Mouse (Mus musculus) central nervous system, embryonic 11.5 days (tissue): Measurements from ENCODE around the gene Ypel1. TPM values are rescaled to one million over a fixed set of nuclear protein-coding genes. Genes with fewer than 3 reads are reported as not detected.

ENCODE experiments used
- polyA plus RNA-seq: library from polyadenylated mRNA; depleted of rRNA; stranded (reverse); fragments of >200 nt; gene quantifications from 2 replicates; pipeline ENCODE4 v1.2.3, GENCODE M21; 2012; rRNA removed

The Ypel1 gene
- 34.7 and 48.8 TPM in 2 replicates for polyA plus RNA-seq

DNA sequence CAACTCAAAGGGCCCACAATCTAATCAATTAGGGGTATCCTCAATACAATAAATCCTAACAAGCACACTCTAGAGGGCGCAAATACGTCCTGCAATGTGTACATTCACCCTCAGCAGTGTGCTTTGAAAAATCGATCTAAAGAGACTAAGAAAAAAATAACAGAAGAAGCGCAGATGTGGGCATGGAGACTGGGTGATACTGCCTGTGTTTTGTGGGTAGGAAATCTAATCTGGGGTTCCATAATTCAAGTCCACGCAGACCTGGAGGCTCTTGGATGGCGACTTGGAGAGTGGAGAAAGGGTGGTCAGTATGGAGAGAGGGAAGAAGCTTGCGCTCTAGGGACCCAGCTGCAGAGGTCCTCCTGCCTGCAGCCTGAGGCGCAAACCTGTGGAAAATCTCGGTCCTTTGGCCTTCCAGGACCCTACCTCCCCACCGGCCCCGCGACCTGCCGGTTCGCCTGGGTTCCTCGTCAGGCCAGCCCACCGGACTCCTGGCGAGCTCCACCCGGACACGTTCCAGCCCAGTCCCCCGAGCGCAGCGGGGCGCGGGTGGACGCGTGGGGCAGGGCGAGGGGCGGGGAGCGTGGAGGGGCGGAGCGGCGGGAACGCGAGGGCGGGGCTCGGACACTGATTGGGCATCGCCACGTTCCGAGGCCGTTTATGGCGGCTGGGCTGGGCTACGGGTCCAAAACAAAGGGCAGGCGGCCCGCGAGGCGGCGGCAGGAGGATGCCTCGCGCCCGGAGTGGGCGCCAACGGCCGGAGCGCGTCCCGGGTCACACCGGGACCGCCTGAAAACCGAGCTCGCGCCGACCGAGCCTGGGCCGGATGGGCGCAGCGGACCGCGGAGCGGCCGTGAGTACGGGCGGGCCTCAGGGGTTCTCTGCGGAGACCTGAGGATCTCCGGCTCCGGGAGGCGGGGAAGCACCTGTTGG is at the start of gene Ypel1:
TSS of gene Ypel1 (plus strand) at position 186 of the 933 bp plus-strand sequence.

GRCm38 (mm10) chr16:17110771-17111743 is 41.6 kb downstream of the Ypel1 start, which contains the start of gene Ppil2:
Gene Ppil2, minus strand, starts transcription at chr16:17111257.

DNA sequence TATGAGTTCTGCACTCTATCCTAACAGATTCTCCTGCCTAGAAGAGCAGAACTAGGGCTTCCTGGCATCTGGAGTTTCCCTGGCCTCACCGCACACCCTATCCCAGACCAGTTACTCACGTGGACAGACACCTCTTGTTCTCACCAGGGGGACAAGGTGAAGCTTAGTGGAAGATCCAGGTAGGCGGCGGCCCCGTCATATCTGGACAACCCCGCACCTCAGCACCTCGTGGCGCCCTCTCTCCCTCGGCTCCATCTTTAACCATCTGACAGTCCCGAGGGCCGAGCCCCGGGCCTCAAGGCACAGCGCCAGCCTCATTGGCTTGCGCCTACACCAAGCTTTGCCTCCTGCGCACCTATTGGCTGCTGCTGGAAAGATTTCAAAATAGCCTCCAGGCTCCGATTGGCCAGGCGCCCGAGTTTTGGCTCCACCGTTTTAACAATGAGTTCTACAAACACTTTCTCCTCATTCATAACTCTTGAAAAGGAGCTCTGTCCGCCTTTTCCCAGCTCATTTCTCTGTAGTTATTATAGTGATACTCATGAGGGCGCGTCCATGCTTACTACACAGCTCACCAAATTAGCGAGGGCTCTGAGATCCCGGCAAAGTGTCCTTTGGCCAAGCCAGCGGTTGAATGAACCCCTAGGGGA is 55.5 kb downstream of the Ypel1 start, which contains the start of gene 2610318N02Rik:
TSS of gene 2610318N02Rik (minus strand) at position 297 of the 650 bp plus-strand sequence.

DNA sequence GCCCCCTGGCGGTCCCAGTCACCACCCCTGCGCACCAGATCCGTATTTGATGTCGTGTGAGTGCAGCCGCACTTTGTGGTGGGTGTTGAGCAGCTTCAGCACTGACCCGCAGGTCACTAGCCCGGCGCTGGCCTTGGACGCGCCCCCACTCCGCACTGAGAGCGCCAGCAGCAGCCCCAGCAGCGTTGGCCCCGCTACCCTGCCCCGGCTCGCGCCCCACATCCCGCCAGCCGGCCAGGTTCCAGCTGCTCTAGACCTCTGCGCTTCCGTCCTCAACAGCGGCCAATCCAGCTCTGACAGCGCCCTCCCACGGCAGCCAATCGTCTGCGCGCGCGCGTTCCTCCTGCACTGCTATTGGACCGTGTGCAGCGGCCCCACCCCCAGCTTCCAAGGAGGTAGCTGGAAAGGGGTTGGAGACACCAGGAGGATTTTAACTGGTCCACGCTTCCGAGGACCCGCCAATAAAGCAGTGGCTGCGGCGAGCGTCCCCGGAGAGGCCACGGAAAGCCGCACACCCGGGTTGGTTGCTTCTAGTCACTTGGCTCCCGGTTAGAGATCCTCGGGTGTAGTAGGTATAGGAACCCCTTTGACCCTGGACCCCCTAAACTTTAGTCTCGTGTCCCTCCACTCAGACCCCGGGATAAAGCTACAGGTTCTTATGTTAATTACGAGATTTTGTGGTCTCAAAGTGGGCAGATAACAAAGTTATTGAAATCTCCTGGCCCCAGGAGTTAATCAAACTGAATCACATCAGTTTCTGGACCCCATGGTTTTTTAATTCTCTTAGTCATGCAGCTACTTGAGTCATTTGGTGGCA is 62.8 kb downstream of the Ypel1 start, which contains the start of gene Sdf2l1:
TSS of gene Sdf2l1 (minus strand) at position 295 of the 817 bp plus-strand sequence.

Other genes starting within 250 kb of the Ypel1 start
- 0.88 and 0.95 TPM in 2 replicates for gene Spag6l, start 240.2 kb upstream of the Ypel1 start, polyA plus RNA-seq
- 0.17 and 0.21 TPM in 2 replicates for gene Igll1, start 205.7 kb upstream of the Ypel1 start, polyA plus RNA-seq
- 69.6 and 95.0 TPM in 2 replicates for gene Top3b, start 199.0 kb upstream of the Ypel1 start, polyA plus RNA-seq
- gene Vpreb1, start 198.9 kb upstream of the Ypel1 start, polyA plus RNA-seq, result 1.6 and 2.2 TPM in 2 replicates
- 18.2 and 27.4 TPM in 2 replicates for gene Ppm1f, start 173.2 kb upstream of the Ypel1 start, polyA plus RNA-seq
- gene Mapk1, start 86.3 kb upstream of the Ypel1 start, polyA plus RNA-seq, result 112 and 141 TPM in 2 replicates
- 96.2 and 130 TPM in 2 replicates for gene Ppil2, start 41.6 kb downstream of the Ypel1 start, polyA plus RNA-seq
- 119 and 159 TPM in 2 replicates for gene 2610318N02Rik, start 55.5 kb downstream of the Ypel1 start, polyA plus RNA-seq
- gene Sdf2l1, start 62.7 kb downstream of the Ypel1 start, polyA plus RNA-seq, result 35.9 and 36.1 TPM in 2 replicates
- gene Ydjc, start 74.9 kb downstream of the Ypel1 start, polyA plus RNA-seq, result 9.8 and 10.6 TPM in 2 replicates
- 1.7 and 1.9 TPM in 2 replicates for gene Ccdc116, start 77.5 kb downstream of the Ypel1 start, polyA plus RNA-seq
- 157 and 191 TPM in 2 replicates for gene Ube2l3, start 133.0 kb downstream of the Ypel1 start, polyA plus RNA-seq
- 0.81 and 1.0 TPM in 2 replicates for gene Rimbp3, start 138.9 kb downstream of the Ypel1 start, polyA plus RNA-seq
- 13.4 and 13.9 TPM in 2 replicates for gene Hic2, start 163.9 kb downstream of the Ypel1 start, polyA plus RNA-seq
- gene Tmem191c, start 206.4 kb downstream of the Ypel1 start, polyA plus RNA-seq, result 24.4 and 41.8 TPM in 2 replicates